Mouse (Mus musculus) lung, postnatal 14 days (tissue): ENCODE measurements around the gene Golph3l.
"Not testable (repeated sequence)": the region's sequence is repeated elsewhere in the genome, so short reads cannot be mapped to it uniquely, and the experiment has no call there.

Experiments
- DNase-seq: peaks from one replicate; pipeline ENCODE4 v3.0.0; 2021

The Golph3l gene

GRCm38 (mm10) chr3:95588604-95589086 is at the start of gene Golph3l:
Golph3l (plus strand) TSS chr3:95588934.
- DNase-seq = peak; percentile 91

GRCm38 (mm10) chr3:95538936-95539335 is 49.8 kb upstream of the Golph3l start:
- DNase-seq = no peak

GRCm38 (mm10) chr3:95539837-95540236 is 48.9 kb upstream of the Golph3l start:
- no peak for DNase-seq

DNA sequence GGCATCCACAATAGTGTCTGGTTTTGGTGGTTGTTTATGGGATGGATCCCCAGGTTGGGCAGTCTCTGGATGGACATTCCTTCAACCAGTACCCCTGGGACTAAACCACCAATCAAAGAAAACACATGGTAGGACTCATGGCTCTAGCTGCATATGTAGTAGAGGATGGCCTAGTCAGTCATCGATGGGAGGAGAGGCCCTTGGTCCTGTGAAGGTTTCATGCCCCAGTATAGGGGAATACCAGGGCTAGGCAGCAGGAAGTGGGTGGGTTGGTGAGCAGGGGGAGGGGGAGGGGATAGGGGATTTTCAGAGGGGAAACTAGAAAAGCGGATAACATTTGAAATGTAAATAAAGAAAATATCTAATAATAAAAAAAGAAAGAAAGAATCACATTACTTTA is 47.5 kb upstream of the Golph3l start:
- DNase-seq = not testable (repeated sequence)

- DNase-seq = no peak
These were observed 46.6 kb upstream of the Golph3l start for GRCm38 (mm10) chr3:95542171-95542570.

GRCm38 (mm10) chr3:95542981-95543380 is 45.8 kb upstream of the Golph3l start:
- no peak for DNase-seq

DNA sequence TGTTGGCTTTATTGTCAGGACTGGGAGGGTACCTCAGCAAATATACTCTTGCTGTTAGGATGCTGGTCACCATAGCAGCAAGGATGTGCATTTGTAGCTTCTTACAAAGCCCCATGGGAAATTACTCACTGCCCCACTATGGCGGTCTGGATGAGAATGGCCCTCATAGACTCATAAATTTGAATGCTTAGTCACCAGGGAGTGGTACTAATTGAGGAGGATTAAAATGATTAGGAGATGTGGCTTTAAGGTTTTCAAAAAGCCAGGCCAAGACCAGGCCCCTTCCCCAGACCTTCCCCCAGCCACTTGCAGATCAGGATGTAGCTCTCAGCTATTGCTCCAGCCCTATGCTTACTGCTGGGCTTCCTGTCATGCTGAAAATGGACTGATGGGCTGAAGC is 38.6 kb upstream of the Golph3l start:
- DNase-seq = no peak

- no peak for DNase-seq
These were observed 34.7 kb upstream of the Golph3l start for GRCm38 (mm10) chr3:95553986-95554385.

DNA sequence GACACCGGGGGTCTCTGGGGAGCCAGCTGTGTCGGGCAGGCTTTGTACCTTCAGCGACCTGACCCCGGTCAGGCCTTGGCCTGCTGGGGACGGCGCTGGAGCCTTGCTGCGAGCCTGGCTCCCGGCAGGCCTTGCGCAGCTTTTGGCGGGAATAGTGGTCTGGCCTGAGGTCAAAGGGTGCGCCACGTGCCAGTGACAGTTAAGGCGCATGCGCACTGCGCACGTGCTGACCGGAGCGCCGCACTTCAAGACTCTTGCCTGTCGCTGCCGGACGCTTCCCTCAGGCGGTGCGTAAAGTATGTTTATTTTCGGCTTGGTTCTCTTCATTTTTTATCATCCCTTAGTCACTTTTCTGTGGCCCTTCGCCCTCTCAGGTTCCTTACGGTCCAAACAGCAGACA is 29.3 kb upstream of the Golph3l start, which contains the start of gene Hormad1:
Gene Hormad1 (plus strand): TSS at position 241 of the 400 bp plus-strand sequence.
- no peak for DNase-seq

GRCm38 (mm10) chr3:95560738-95561137 is 28.0 kb upstream of the Golph3l start:
- no peak for DNase-seq

GRCm38 (mm10) chr3:95561826-95562225 is 26.9 kb upstream of the Golph3l start:
- DNase-seq = peak; percentile 2

DNA sequence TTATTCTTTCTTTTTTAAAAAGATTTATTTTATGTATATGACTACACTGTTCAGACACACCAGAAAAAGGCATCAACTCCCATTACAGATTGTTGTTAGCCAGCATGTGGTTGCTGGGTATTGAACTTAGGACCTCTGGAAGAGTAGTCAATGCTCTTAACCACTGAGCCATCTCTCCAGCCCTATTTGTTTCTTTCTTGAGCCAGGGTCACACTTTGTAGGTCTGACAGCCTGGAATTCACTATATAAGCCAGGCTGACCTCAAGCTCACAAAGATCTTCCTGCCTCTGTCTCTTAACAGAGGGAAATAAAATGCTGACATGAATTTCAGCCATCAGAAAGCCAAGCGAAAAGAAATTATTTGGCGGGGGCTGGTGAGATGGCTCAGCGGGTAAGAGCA is 19.1 kb upstream of the Golph3l start:
- no peak for DNase-seq

DNA sequence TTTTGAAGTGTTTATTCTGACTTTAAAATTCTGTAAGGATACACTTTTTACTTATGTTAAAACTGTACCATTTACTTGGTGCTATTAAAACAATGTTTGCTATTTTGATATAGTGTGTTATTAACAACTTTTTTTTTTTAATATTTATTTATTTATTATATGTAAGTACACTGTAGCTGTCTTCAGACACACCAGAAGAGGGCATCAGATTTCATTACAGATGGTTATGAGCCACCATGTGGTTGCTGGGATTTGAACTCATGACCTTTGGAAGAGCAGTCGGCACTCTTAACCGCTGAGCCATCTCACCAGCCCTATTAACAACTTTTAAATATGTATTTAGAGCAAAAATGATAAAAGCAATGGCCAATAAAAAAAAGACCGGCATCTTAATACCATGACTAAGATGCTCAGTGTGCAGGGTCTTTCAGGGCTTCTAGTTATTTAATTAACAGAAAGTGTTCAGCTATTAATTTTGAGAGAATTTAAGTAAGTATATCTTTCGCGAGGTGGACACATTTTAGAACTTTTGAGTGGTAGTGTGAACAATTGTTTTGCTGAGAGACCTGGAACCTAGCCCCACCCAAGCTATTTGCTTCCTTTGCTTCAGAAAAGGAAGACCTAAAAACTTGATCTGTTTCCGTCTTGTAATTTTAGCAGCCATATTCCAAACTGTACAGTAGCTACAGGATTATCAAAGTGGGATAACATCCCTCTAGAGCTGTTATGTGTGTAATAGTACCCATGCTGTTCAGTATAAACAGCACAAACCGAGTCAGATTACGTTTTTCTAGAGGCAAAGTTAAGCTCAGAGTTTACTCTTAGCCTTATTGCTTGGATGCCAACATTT is 755 bp upstream of the Golph3l start:
- no peak for DNase-seq

DNA sequence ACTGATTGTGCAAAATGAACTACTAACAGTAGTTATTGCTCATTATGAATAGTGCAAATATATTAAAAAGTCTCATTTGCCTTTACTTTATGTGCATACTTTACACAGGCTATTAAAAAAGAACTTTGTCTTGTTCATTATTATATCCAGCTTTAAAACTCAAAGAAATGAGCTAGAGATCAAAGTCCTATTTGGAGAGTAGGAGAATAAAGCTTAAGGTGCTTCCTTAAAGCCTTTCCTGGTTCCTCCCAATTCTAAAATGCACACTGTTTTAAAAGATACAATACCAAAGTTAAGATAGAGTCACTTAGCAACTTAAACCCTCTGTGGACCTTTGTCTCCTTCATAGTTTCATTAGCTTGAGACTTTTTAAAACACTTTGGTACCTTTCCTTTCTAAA is 10.0 kb downstream of the Golph3l start:
- DNase-seq = no peak

- no peak for DNase-seq
These were observed 12.6 kb downstream of the Golph3l start for GRCm38 (mm10) chr3:95601287-95601686.

GRCm38 (mm10) chr3:95606096-95606495 is 17.4 kb downstream of the Golph3l start:
- peak; percentile 46 for DNase-seq

- DNase-seq = no peak
These were observed 20.5 kb downstream of the Golph3l start for GRCm38 (mm10) chr3:95609195-95609594.

GRCm38 (mm10) chr3:95613996-95614395 is 25.3 kb downstream of the Golph3l start:
- no peak for DNase-seq

- no peak for DNase-seq
These were observed 29.8 kb downstream of the Golph3l start for GRCm38 (mm10) chr3:95618511-95618910.

DNA sequence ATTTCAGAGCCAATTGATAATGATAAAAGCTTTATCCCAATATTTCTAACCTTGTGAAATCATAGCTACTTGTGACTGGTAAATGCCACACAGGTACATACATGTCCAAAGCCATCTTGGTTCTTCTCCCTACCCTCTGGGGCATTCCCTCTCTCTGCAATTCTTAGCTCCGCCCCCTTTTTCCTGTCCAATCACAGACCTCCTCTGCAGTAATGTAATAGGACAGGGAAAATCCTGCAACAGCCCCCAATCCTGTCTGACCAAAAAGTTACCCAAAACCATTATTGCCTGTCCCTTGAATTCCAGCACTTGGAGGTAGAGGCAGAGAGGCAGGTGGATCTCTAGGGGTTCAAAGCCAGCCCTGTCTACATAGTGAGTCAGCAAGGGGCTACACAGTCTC is 32.5 kb downstream of the Golph3l start:
- no peak for DNase-seq

GRCm38 (mm10) chr3:95622421-95622820 is 33.7 kb downstream of the Golph3l start:
- DNase-seq = not testable (repeated sequence)

- no peak for DNase-seq
These were observed 34.8 kb downstream of the Golph3l start for GRCm38 (mm10) chr3:95623551-95623950.

DNA sequence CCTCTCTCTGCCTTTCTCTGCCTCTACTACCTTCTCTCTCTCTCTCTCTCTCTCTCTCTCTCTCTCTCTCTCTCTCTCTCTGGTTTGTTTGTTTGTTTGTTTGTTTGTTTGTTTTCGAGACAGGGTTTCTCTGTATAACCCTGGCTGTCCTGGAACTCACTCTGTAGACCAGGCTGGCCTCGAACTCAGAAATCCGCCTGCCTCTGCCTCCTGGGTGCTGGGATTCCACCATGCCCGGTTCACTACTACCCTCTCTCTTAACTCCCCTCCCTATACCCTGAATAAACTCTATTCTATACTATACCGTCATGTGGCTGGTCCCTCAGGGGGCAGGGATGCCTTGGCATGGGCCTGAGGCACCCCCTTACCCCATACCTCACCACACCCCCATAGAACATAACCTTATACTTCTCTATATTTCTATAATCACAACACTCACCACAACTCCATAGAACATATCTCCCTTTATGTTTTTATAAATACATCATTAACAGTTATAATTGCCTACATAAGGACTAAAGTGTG is 35.3 kb downstream of the Golph3l start:
- DNase-seq = not testable (repeated sequence)
